Mouse (Mus musculus) c-Kit-positive CD71-positive TER-119-positive erythroid progenitor cells, embryonic 14.5 days (primary cell): Measurements from ENCODE around the gene Gm14288.
"Not testable (repeated sequence)": the region's sequence is repeated elsewhere in the genome, so short reads cannot be mapped to it uniquely, and the experiment has no call there.

Experiments
- DNase-seq: peaks from one replicate; pipeline ENCODE4 v3.0.0-alpha.2; 2013; ENCODE audit warnings: low spot score

Gm14288 gene

DNA sequence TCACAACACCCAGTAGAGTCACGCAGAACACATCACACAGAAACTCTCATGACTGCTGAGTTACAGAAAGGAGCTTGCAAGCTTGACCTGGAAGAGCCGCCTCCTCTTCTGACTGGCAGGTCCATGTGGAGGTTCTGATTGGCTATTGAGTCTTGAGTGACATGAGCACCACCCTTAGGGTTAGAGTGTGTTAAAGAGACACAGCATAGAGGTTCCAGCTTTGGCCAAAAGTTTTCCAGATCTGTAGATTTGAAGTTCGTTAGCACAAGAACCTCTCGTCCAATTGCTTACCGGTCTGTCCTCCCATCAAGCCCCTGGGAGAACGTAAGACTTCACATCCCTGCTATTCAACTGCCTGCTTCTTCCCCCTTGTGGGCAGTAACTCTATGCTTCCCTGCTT lies at the start of gene Gm14288:
Gene Gm14288 (minus strand): TSS at position 101 of the 400 bp plus-strand sequence.
- DNase-seq: not testable (repeated sequence)

DNA sequence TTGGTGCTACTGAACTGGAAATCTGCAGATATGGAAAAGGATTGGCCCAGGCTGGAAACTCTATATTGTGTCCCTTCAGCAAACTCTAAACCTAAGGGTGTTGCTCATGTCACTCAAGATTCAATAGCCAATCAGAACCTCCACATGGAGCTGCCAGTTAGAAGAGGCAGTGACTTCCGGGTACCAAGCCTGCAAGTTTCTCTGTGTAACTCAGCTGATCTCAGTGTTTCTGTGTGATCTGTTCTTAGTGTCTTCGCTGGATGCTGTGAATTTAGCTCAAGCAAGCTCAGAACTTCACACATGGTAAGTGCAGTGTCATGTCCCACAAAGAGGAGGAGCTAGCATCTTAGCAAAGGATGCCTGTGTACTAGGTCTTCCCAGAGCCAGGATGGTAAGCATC lies 59.7 kb downstream of the Gm14288 start, which contains the start of gene Gm2007:
Gene Gm2007 (plus strand): TSS at position 301 of the 400 bp plus-strand sequence.
- DNase-seq: not testable (repeated sequence)
